Mouse (Mus musculus): ENCODE measurements around the gene Gm15294. TPM values are rescaled to one million over a fixed set of nuclear protein-coding genes. Genes with fewer than 3 reads are reported as not detected.

The Gm15294 gene
- not detected in 2 replicates for polyA plus RNA-seq (2014; fragmentation: Nextera tagmentation; extraction: Ambion mirVana)

- Histone ChIP-seq H3K9ac (replicated peaks; ENCODE audit: low read depth, low read length) (no peak within 1 kb of the TSS), H3K27ac (ENCODE audit: low read length) (no peak within 1 kb of the TSS), H3K4me2 (replicated peaks; ENCODE audit: low read depth, low read length) (no peak within 1 kb of the TSS), H3K27me3 (ENCODE audit: control insufficient read depth, insufficient read depth, low read length) (no peaks in the 10 kb centered on the region), H3K4me3 (ENCODE audit: low read depth, low read length) (no peak within 1 kb of the TSS), H3K9me3 (ENCODE audit: control insufficient read depth, low read depth, low read length) (no peaks in the 10 kb centered on the region), H3K36me3 (ENCODE audit: control insufficient read depth, insufficient read depth, low read length) (no peaks in the 10 kb centered on the region), H3K4me1 (ENCODE audit: control insufficient read depth, insufficient read depth, low read length) (no peaks in the 10 kb centered on the region)
- WGBS = 98% methylated on average over 4 of the region's 4 CpGs
- ATAC-seq (ENCODE audit: insufficient number of reproducible peaks, insufficient read depth, low FRiP score, low read depth) = no peak
Measured at GRCm38 (mm10) chrX:141875135-141875534, at the start of gene Gm15294. Gm15294 (minus strand) TSS chrX:141875235.

GRCm38 (mm10) chrX:141884336-141885048 lies 9.5 kb upstream of the Gm15294 start:
- Histone ChIP-seq H3K36me3 (ENCODE audit: control insufficient read depth, insufficient read depth, low read length) (no peaks in the 10 kb centered on the region), H3K27me3 (ENCODE audit: control insufficient read depth, insufficient read depth, low read length) (no peaks in the 10 kb centered on the region), H3K27ac (ENCODE audit: low read length) (no peak overlapping the region), H3K4me1 (ENCODE audit: control insufficient read depth, insufficient read depth, low read length) (no peaks in the 10 kb centered on the region), H3K4me2 (replicated peaks; ENCODE audit: low read depth, low read length) (no peak overlapping the region), H3K4me3 (ENCODE audit: low read depth, low read length) (no peak overlapping the region), H3K9me3 (ENCODE audit: control insufficient read depth, low read depth, low read length) (no peaks in the 10 kb centered on the region), H3K9ac (replicated peaks; ENCODE audit: low read depth, low read length) (no peak overlapping the region)
- 54% methylated on average over 4 of the region's 4 CpGs for WGBS
- no peak for ATAC-seq (ENCODE audit: insufficient number of reproducible peaks, insufficient read depth, low FRiP score, low read depth)

GRCm38 (mm10) chrX:141874024-141874423 lies 1.0 kb downstream of the Gm15294 start:
- no peak for ATAC-seq (ENCODE audit: insufficient number of reproducible peaks, insufficient read depth, low FRiP score, low read depth)
- H3K4me1 ChIP-seq (ENCODE audit: control insufficient read depth, insufficient read depth, low read length) = no peaks in the 10 kb centered on the region
- WGBS = 71% methylated on average over 11 of the region's 11 CpGs
- no peak overlapping the region for H3K9ac ChIP-seq (replicated peaks; ENCODE audit: low read depth, low read length)
- H3K36me3 ChIP-seq (ENCODE audit: control insufficient read depth, insufficient read depth, low read length) = no peaks in the 10 kb centered on the region
- H3K4me2 ChIP-seq (replicated peaks; ENCODE audit: low read depth, low read length) = no peak overlapping the region
- H3K27me3 ChIP-seq (ENCODE audit: control insufficient read depth, insufficient read depth, low read length) = no peaks in the 10 kb centered on the region
- H3K27ac ChIP-seq (ENCODE audit: low read length) = no peak overlapping the region
- H3K4me3 ChIP-seq (ENCODE audit: low read depth, low read length) = no peak overlapping the region
- H3K9me3 ChIP-seq (ENCODE audit: control insufficient read depth, low read depth, low read length) = no peaks in the 10 kb centered on the region

- Histone ChIP-seq H3K9ac (replicated peaks; ENCODE audit: low read depth, low read length) (no peak overlapping the region), H3K27ac (ENCODE audit: low read length) (no peak overlapping the region), H3K27me3 (ENCODE audit: control insufficient read depth, insufficient read depth, low read length) (no peaks in the 10 kb centered on the region), H3K9me3 (ENCODE audit: control insufficient read depth, low read depth, low read length) (no peaks in the 10 kb centered on the region), H3K36me3 (ENCODE audit: control insufficient read depth, insufficient read depth, low read length) (no peaks in the 10 kb centered on the region), H3K4me2 (replicated peaks; ENCODE audit: low read depth, low read length) (no peak overlapping the region), H3K4me3 (ENCODE audit: low read depth, low read length) (no peak overlapping the region), H3K4me1 (ENCODE audit: control insufficient read depth, insufficient read depth, low read length) (no peaks in the 10 kb centered on the region)
- WGBS = 81% methylated on average over 3 of the region's 4 CpGs
- no peak for ATAC-seq (ENCODE audit: insufficient number of reproducible peaks, insufficient read depth, low FRiP score, low read depth)
Measured at GRCm38 (mm10) chrX:141873597-141873996, 1.4 kb downstream of the Gm15294 start.

GRCm38 (mm10) chrX:141855684-141856396 lies 19.2 kb downstream of the Gm15294 start:
- Histone ChIP-seq H3K4me1 (ENCODE audit: control insufficient read depth, insufficient read depth, low read length) (no peaks in the 10 kb centered on the region), H3K36me3 (ENCODE audit: control insufficient read depth, insufficient read depth, low read length) (no peaks in the 10 kb centered on the region), H3K9ac (replicated peaks; ENCODE audit: low read depth, low read length) (no peak overlapping the region), H3K4me2 (replicated peaks; ENCODE audit: low read depth, low read length) (no peak overlapping the region), H3K27ac (ENCODE audit: low read length) (no peak overlapping the region), H3K27me3 (ENCODE audit: control insufficient read depth, insufficient read depth, low read length) (no peaks in the 10 kb centered on the region), H3K4me3 (ENCODE audit: low read depth, low read length) (no peak overlapping the region), H3K9me3 (ENCODE audit: control insufficient read depth, low read depth, low read length) (no peaks in the 10 kb centered on the region)
- ATAC-seq (ENCODE audit: insufficient number of reproducible peaks, insufficient read depth, low FRiP score, low read depth) = no peak
- 45% methylated on average over 6 of the region's 6 CpGs for WGBS

Other genes with a start within 250 kb of the Gm15294 start
- 0.22 and 0.46 TPM in 2 replicates for gene Irs4, start 150.0 kb downstream of the Gm15294 start, polyA plus RNA-seq (2014; fragmentation: Nextera tagmentation; extraction: Ambion mirVana)